Mouse (Mus musculus) forebrain, embryonic 12.5 days (tissue): ENCODE measurements at regions not wholly inside any gene's neighbourhood (a gene's known extent, or its start where the extent isn't known, plus 50 kb on each side); places are given as distances from the start of the nearest gene placed in this dataset.

Source experiments
- ATAC-seq: fragments of 200-750 bp; cut with Nextera tagmentation; 2 replicates; pipeline ENCODE4 v1.8.0; 2017; ENCODE audit warnings: moderate TSS enrichment; ENCODE audit not compliant: low FRiP score
- H3K27ac ChIP-seq: fragments of 300-500 bp; sonication (generic); 2 replicates; pipeline ENCODE4 v1.5.1; 2016; ENCODE audit warnings: mild to moderate bottlenecking
- H3K27me3 ChIP-seq: fragments of 300-500 bp; sonication (generic); 2 replicates; pipeline ENCODE4 v1.6.1; 2016; ENCODE audit warnings: mild to moderate bottlenecking
- H3K36me3 ChIP-seq: fragments of 300-500 bp; sonication (generic); replicated peaks from 2 replicates; pipeline ENCODE4 v1.6.1; 2016; ENCODE audit warnings: mild to moderate bottlenecking
- H3K4me1 ChIP-seq: fragments of 300-500 bp; sonication (generic); 2 replicates; pipeline ENCODE4 v1.6.1; 2016
- H3K4me2 ChIP-seq: fragments of 300-500 bp; sonication (generic); 2 replicates; pipeline ENCODE4 v1.6.1; 2016; ENCODE audit warnings: mild to moderate bottlenecking, moderate library complexity
- H3K4me3 ChIP-seq: fragments of 300-500 bp; sonication (generic); replicated peaks from 2 replicates; pipeline ENCODE4 v1.5.1; 2016; ENCODE audit warnings: mild to moderate bottlenecking
- H3K9ac ChIP-seq: fragments of 300-500 bp; sonication (generic); 2 replicates; pipeline ENCODE4 v1.6.1; 2016; ENCODE audit warnings: mild to moderate bottlenecking
- H3K9me3 ChIP-seq: fragments of 300-500 bp; sonication (generic); 2 replicates; pipeline ENCODE4 v1.6.1; 2016
- WGBS: fragments of 180-500 bp; shearing (Covaris S2); methylation state at CpG from one replicate; pipeline ENCODE4 v1.1.7; 2016; 5-methylcytosine and 5-hydroxymethylcytosine counted together

DNA sequence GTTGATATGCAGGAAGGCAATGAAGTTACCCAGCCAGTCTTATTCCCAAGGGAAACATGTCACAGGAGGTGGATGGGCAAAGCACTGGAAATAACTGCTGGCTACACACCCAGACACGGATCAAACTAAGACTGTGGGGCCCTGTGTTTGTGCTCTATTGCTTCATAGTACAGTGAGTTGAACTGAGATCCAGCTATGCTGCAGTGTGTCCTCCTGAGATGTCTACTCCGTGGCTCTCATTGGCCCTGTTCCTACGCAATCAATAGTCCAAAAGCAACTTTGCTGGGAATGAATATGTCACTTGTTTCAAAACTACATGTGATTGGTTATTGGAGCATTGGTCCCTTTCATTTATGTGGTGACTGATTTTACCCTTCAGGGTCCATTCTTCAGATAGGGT lies 213.8 kb upstream of the Bmp2 start:
- Histone ChIP-seq H3K4me1 (no peaks in the 10 kb centered on the region), H3K36me3 (no peaks in the 10 kb centered on the region), H3K9ac (no peak overlapping the region), H3K9me3 (no peaks in the 10 kb centered on the region), H3K27ac (no peak overlapping the region), H3K27me3 (0 out of 2 replicates have a peak, but pooled peaks cover 7% of the 10 kb centered on the region), H3K4me3 (no peak overlapping the region), H3K4me2 (no peak overlapping the region)
- ATAC-seq: no peak
- 91% methylated on average over 3 of the region's 3 CpGs for WGBS

DNA sequence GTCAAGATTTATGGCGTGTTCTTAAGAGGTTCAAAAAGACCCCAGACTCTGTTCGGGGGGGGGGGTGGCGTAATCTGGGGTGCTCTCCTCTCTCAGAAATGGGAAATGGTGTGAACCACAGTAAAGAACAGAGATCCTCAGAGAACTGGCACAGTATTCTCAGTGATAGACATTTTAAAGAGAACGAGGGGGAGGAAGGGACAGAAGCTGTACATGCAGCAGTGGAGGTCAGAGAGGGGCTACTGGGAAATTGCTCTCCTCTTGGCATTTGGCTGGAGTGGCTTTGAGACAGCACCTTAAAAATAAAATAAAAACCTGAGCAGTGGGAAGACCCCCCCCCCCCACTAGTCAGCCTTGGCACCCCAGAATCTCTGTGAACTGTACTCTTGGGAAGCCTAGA lies 210.6 kb upstream of the Bmp2 start:
- 81% methylated on average over 4 of the region's 4 CpGs for WGBS
- H3K27me3 ChIP-seq: peaks cover 12% of the 10 kb centered on the region

DNA sequence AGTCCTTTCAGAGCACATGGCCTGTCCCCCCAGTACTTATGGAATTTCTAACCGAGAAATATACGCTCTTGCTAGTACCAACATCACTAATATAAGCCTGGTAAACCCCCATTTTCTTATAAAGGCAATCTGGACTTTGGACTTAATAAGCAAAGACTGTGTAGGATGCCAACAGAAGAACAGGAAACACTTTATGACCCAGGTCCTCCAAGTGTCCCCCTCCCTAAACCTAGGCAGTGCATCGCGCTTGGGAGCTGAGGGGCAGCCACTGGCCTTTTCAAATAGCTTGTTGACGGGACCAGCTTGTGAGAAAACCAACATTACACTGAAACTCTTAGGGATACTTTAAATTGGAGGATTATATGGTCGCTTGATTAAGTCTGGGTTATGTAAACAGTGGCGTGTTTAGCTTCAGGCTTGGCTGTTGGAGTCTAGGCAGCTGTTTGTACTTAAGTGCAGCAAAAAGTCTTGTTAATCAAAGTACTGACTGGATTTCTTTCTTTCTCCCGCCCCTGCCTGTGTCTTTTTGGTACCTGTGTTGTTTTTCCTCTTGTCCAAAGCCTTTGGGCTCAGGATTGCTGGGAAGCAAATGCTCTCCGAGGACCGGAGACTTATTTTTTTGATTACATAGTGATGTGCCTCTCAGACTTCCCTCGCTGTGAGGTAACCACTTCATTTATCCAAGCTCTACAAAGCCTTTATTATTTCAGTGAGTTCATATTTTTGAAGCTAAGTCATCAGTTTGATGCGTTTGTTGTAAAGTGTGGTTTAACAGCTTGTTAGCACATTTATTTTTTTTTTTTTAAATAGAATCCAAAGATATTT lies 205.8 kb upstream of the Bmp2 start:
- WGBS: 35% methylated on average over 12 of the region's 12 CpGs
- no peak overlapping the region for H3K27ac ChIP-seq
- peaks cover 12% of the 10 kb centered on the region for H3K4me1 ChIP-seq
- no peak overlapping the region for H3K4me2 ChIP-seq
- no peak overlapping the region for H3K9ac ChIP-seq
- no peaks in the 10 kb centered on the region for H3K9me3 ChIP-seq
- H3K4me3 ChIP-seq: no peak overlapping the region
- no peaks in the 10 kb centered on the region for H3K36me3 ChIP-seq
- no peak for ATAC-seq
- H3K27me3 ChIP-seq: peaks cover 21% of the 10 kb centered on the region

More for the DNA sequence above, 210.6 kb upstream of the Bmp2 start:
- Histone ChIP-seq H3K27ac (no peak overlapping the region), H3K4me1 (peaks cover 5% of the 10 kb centered on the region), H3K9ac (no peak overlapping the region), H3K36me3 (no peaks in the 10 kb centered on the region), H3K4me3 (no peak overlapping the region), H3K4me2 (no peak overlapping the region), H3K9me3 (no peaks in the 10 kb centered on the region)
- no peak for ATAC-seq

DNA sequence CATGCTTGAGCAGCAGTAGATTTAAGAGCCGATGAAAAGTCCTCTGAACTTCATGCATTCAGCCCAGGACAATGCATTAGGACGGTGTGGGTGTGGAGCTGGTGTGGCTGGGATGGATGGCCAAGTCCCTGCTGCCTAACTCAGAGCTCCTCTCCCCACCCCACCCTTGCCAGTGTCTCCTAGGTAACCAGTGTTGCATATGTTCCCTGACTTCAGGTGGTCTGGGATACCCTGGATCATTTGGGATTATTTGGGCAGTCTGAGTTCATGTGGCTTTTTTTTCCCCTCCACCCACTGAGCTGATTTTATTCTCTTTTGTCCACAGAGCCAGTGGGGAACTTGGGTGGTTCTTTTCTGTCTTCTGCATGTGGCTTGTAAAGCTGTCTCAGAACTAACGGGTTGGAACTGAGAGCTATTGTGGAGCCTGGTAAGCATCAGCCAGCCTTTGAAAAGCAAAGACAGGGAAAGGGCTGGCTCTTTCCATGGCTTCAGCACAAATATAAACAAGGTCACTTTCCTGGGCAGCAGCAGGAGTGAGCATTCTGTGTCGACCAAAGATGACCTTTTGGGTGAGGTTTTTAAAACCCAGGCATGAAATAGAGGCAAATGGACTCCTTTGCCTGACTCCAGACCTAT lies 205.1 kb upstream of the Bmp2 start:
- Histone ChIP-seq H3K9ac (no peak overlapping the region), H3K4me2 (no peak overlapping the region), H3K4me3 (no peak overlapping the region), H3K27ac (no peak overlapping the region), H3K36me3 (no peaks in the 10 kb centered on the region), H3K9me3 (no peaks in the 10 kb centered on the region), H3K27me3 (peaks cover 18% of the 10 kb centered on the region), H3K4me1 (peaks cover 12% of the 10 kb centered on the region)
- 8% methylated on average over 4 of the region's 4 CpGs for WGBS
- peak; percentile 76; the same call in 1 of the 2 replicates for ATAC-seq

DNA sequence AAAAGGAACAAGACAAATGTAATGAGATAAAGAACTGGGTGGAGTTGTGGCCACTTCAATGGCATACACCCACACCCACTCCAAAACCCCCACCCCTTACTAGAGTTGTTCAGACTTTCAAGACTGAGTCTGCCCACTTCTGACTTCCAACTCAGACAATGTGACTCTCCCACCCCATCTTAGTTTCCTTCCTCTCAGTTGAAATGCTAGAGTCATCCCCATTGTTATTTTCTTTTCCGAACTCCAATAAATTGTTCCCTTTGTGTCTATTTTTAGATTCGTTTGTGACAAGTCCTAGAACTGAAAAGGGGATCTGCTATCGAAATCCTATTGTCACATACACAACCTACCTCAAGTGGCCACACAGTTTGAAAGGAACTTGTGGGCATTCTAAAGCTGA lies 200.7 kb upstream of the Bmp2 start:
- H3K9me3 ChIP-seq: no peaks in the 10 kb centered on the region
- WGBS: 65% methylated on average over 3 of the region's 3 CpGs
- H3K36me3 ChIP-seq: no peaks in the 10 kb centered on the region
- H3K27ac ChIP-seq: no peak overlapping the region
- no peak for ATAC-seq
- peaks cover 8% of the 10 kb centered on the region for H3K4me1 ChIP-seq
- H3K4me3 ChIP-seq: no peak overlapping the region
- H3K9ac ChIP-seq: no peak overlapping the region
- no peak overlapping the region for H3K4me2 ChIP-seq
- peaks cover 13% of the 10 kb centered on the region; the same call in 1 of the 2 replicates for H3K27me3 ChIP-seq

DNA sequence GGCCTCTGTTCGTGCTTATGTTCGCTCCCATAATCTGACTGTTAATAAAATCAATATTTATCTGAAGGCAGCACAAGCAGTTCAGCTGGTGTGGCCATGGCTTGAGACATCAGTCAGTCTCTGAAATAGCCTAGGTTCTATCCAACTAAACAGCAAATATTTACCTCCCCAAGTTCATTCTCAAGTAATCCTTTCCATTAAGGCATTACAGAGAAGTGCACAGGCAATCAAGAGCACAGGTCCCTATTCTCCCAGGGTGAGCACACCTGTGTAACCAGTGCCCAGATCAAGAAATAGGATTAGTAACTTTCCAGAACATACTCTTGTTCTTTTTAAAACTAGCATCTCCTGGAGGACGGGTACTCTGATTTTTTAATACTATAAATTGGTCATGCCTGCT lies 199.2 kb upstream of the Bmp2 start:
- Histone ChIP-seq H3K27ac (no peak overlapping the region), H3K9me3 (no peaks in the 10 kb centered on the region), H3K36me3 (no peaks in the 10 kb centered on the region), H3K4me3 (no peak overlapping the region), H3K27me3 (peaks cover 13% of the 10 kb centered on the region; the same call in 1 of the 2 replicates), H3K4me1 (no peaks in the 10 kb centered on the region; the same call in 1 of the 2 replicates), H3K9ac (no peak overlapping the region), H3K4me2 (no peak overlapping the region)
- no peak for ATAC-seq
- 86% methylated on average over 3 of the region's 3 CpGs for WGBS

DNA sequence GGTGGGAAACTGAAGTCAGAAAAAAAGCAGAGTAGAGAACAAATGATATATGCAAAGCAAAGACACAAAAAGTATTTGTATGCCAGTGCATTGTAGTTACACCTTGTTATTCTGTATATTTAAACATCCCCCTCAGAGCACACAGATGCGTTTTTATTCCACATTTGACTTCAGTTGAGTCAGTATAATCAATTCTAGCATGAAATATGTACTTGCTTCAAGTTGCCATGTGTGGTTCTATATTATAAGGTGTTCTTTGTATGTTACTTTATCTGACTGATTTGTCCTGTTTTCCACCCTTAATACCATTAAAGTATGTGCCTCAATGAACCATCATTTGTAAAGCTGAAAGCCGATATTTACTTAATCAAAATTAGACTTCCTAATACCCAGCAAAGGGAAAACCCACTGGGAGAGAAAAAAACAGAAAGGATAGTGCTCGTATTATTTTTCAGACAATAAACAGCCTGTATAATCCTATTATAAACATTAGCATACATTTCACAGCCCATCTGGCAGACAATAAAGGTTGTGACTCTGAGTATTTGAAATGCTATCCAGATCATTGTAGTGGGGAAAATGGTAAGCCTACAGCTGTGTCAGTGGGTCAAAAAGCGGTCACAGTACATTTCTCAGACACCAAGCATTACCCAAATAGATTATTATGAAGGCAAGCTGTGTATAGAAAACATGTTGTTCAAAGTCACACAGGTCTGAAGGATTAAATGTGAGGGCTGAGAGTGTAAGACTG lies 189.1 kb upstream of the Bmp2 start:
- Histone ChIP-seq H3K36me3 (no peaks in the 10 kb centered on the region), H3K4me3 (no peak overlapping the region), H3K4me1 (no peaks in the 10 kb centered on the region), H3K9ac (no peak overlapping the region), H3K4me2 (no peak overlapping the region), H3K27ac (no peak overlapping the region), H3K9me3 (no peaks in the 10 kb centered on the region), H3K27me3 (peaks cover 9% of the 10 kb centered on the region; the same call in 1 of the 2 replicates)
- 53% methylated on average over 4 of the region's 4 CpGs for WGBS
- ATAC-seq: no peak

DNA sequence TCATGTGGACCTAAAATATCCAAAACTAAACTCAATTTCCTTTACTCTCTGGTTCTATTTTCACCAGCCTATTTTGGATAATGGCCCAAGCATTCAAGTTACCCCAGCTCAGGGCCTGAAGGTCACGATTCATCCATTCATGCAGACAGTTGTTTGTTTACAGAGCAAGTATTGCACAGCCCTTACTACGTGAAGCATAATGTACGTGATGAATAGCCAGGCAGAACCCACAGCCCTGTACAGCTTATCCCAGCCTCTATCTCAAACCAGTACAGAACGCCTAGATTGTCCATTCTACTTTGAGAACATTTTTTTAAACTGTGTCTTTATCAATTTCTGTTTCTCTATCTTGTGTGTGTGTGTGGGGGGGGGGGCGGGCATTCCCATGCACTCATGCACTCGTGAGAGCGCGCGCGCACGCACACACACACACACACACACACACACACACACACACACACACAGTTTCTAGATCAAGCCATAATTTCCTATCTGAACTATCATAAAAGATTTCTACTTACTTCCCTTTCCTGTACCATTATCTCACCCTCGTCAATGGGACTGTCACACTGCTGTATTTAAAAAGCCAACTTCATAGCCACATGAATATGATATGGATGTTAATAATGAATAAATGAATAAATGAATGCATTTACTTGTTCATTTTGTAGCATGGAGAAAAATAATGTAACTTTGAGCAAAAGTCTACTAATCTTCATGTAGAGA lies 180.3 kb upstream of the Bmp2 start:
- no peak for ATAC-seq
- Histone ChIP-seq H3K4me3 (no peak overlapping the region), H3K4me1 (no peaks in the 10 kb centered on the region), H3K36me3 (no peaks in the 10 kb centered on the region), H3K27ac (no peak overlapping the region), H3K9me3 (no peaks in the 10 kb centered on the region), H3K27me3 (no peaks in the 10 kb centered on the region), H3K9ac (no peak overlapping the region), H3K4me2 (no peak overlapping the region)
- 87% methylated on average over 12 of the region's 12 CpGs for WGBS

DNA sequence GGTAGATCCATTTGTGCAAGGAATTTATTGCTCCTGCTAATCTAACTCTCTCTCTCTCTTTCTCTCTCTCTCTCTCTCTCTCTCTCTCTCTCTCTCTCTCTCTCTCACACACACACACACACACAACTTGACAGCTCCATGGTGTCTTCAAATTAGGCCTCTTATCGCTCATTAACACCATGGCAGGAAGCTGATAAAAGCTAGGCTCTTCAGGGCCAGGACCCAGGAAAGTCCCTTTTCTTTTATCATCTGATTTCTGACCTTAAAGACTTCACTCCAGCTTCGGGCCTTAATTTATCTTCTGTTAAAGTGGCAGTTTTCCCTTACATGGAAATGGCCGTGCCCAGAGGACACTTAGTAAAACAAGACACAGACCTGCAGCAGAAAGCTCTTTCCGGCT lies 178.4 kb upstream of the Bmp2 start:
- ATAC-seq: no peak
- no peak overlapping the region for H3K27ac ChIP-seq

DNA sequence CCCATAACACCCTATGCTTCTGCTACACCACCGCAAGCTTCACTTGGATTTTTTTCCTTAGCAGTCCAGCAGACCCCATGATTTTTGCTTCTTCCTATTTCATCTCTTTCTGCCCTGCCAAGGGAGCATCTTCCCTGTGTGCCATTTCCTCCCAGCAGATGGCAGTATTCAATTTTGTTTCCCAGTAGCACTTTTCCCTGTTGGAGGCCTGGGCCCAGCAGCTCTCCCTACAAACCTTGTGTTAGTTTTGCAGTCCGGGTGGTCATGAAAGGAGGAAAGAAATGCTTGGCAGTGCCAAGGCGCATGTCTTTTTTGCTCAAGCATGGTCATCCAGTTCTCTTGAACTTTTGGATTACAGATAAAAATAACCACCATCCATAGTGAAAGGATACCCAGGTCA lies 170.9 kb upstream of the Bmp2 start:
- H3K4me1 ChIP-seq: no peaks in the 10 kb centered on the region
- WGBS: 74% methylated on average over 3 of the region's 3 CpGs
- ATAC-seq: no peak
- no peak overlapping the region for H3K27ac ChIP-seq
- no peak overlapping the region for H3K9ac ChIP-seq
- H3K4me3 ChIP-seq: no peak overlapping the region
- no peaks in the 10 kb centered on the region for H3K36me3 ChIP-seq
- no peaks in the 10 kb centered on the region for H3K9me3 ChIP-seq
- no peak overlapping the region for H3K4me2 ChIP-seq
- H3K27me3 ChIP-seq: no peaks in the 10 kb centered on the region

More for the DNA sequence above, 178.4 kb upstream of the Bmp2 start:
- no peak overlapping the region for H3K9ac ChIP-seq
- H3K36me3 ChIP-seq: no peaks in the 10 kb centered on the region
- no peaks in the 10 kb centered on the region for H3K9me3 ChIP-seq
- no peak overlapping the region for H3K4me2 ChIP-seq
- H3K4me3 ChIP-seq: no peak overlapping the region
- H3K4me1 ChIP-seq: no peaks in the 10 kb centered on the region
- 65% methylated on average over 4 of the region's 4 CpGs for WGBS
- no peaks in the 10 kb centered on the region for H3K27me3 ChIP-seq

DNA sequence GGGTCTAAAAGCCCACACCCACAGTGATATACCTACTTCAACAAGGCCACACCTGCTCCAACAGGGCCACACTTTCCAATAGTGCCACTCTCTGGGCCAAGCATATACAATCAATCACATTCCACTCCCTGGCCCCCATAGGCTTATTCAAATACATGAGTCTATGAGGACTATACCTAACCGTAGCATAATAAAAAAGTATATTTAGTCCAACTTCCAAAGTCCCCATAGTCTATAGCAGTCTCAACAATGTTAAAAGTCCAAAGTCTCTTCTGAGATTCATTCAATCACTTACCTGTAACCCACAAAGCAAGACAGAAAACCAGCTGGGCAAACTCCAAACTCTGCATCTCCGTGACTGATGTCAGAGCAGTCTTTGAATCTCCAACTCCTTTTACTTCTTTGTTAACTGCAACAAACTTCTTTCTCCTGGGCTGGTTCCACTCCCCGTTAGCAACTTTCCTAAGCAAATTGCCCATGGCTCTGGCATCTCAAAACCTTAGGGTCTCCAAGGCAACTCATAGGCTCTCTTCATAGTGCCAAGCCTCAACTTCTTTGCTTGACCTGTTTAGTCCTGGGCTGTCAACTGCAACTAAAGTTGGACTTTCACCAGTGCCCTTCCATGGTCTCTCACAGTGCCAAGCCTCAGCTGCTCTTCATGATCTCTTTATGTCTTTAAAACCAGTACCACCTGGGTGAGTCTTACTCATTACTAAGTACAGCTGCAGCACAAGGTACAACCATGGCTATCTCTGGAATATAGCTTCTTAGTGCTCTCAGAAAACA lies 168.6 kb upstream of the Bmp2 start:
- Histone ChIP-seq H3K27me3 (no peaks in the 10 kb centered on the region), H3K27ac (no peak overlapping the region), H3K4me1 (no peaks in the 10 kb centered on the region), H3K36me3 (no peaks in the 10 kb centered on the region), H3K4me3 (no peak overlapping the region), H3K4me2 (no peak overlapping the region), H3K9ac (no peak overlapping the region), H3K9me3 (no peaks in the 10 kb centered on the region)
- no peak for ATAC-seq
- 89% methylated on average over 3 of the region's 3 CpGs for WGBS
